Mouse (Mus musculus): Measurements from ENCODE around the gene Atxn7l3b. TPM values are rescaled to one million over a fixed set of nuclear protein-coding genes. Genes with fewer than 3 reads are reported as not detected.

Atxn7l3b gene
- total and polyA plus RNA-seq, 2 experiments from 2014 or later = 210 to 502 TPM

DNA sequence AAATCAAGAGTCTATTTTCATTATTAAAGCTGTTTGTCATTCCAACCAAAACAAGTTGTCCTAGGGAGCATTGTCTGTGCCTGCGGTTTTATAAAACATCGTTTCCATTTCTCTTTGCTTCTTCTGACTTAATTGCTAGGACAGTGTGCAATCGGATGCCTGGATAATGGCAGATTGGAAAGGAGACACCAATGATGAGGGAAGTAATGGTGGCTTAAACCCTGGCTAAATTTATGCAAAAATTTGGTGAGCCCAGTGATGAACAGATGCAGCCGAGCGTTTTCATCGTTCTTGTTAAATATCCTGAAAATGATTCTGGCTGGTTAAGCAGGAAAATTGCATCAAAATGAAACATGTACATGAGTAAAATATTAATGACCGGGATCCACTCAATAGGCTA, 28.6 kb downstream of the Atxn7l3b start:
- 55% methylated on average over 7 of the region's 7 CpGs for WGBS
- H3K4me1 ChIP-seq (ENCODE audit: insufficient read depth, low read length) = no peaks in the 10 kb centered on the region
- DNase-seq (ENCODE audit: low spot score) (no peak), ATAC-seq (ENCODE audit: low FRiP score) (no peak)
- no peak overlapping the region for H3K27ac ChIP-seq (ENCODE audit: low read depth, low read length)
- no peak overlapping the region for H3K4me3 ChIP-seq (ENCODE audit: low read depth, low read length)
- H3K9ac ChIP-seq (replicated peaks; ENCODE audit: low read length, poor library complexity, severe bottlenecking) = no peak overlapping the region
- no peak overlapping the region for H3K4me2 ChIP-seq (ENCODE audit: low read depth, low read length, poor library complexity, severe bottlenecking)
- H3K9me3 ChIP-seq (ENCODE audit: low read length) = no peaks in the 10 kb centered on the region
- TF ChIP-seq CTCF (IDR thresholded peaks at IDR 0.05) = no peak
- H3K27me3 ChIP-seq (ENCODE audit: insufficient read depth, low read length) = no peaks in the 10 kb centered on the region
- H3K36me3 ChIP-seq (ENCODE audit: insufficient read depth, low read length) = no peaks in the 10 kb centered on the region

DNA sequence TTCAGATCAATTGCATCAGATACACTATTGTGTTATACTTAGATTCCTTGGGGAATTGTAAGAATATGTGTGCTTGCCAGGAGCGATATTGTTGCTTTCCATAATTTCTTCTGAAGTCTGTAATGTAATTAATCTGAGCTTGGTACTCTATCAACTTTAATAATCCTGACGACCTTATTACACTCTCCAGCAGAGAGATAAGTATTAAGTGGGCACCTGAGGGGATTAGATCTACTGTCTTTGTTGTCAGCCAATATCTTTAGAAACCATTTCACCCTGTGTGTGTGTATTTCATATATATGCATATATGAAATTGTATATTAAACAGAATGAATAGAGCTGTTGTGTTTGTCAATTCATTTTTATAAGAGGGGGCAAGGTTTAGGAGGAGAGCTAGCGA, 29.0 kb downstream of the Atxn7l3b start:
- no peak for TF ChIP-seq CTCF (IDR thresholded peaks at IDR 0.05)
- Histone ChIP-seq H3K36me3 (ENCODE audit: insufficient read depth, low read length) (no peaks in the 10 kb centered on the region), H3K27me3 (ENCODE audit: insufficient read depth, low read length) (no peaks in the 10 kb centered on the region), H3K27ac (ENCODE audit: low read depth, low read length) (no peak overlapping the region), H3K4me1 (ENCODE audit: insufficient read depth, low read length) (no peaks in the 10 kb centered on the region), H3K4me2 (ENCODE audit: low read depth, low read length, poor library complexity, severe bottlenecking) (no peak overlapping the region), H3K9ac (replicated peaks; ENCODE audit: low read length, poor library complexity, severe bottlenecking) (no peak overlapping the region), H3K4me3 (ENCODE audit: low read depth, low read length) (no peak overlapping the region), H3K9me3 (ENCODE audit: low read length) (no peaks in the 10 kb centered on the region)
- ATAC-seq (ENCODE audit: low FRiP score) = no peak
- no peak for DNase-seq (ENCODE audit: low spot score)
- WGBS = 44% methylated on average over 3 of the region's 3 CpGs

DNA sequence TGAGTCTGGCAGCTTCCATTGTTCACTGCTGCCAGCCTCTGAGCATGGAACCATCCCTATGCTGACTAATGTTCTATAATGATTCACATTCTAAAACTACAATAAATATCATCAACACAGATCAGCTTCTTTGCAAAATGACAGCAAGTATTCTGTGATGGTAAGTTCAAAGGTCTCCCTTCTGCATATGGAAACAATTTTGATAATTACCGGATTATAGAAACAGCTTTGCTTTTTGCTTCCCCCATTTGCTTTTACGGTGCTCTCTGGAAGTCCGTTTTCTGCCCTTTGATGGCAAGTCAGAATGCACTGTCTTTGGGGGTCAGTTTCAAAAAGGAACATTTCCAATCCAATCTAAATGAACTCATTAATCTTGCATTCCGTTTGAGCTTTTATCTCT, 32.2 kb downstream of the Atxn7l3b start:
- Histone ChIP-seq H3K4me2 (ENCODE audit: low read depth, low read length, poor library complexity, severe bottlenecking) (no peak overlapping the region), H3K9ac (replicated peaks; ENCODE audit: low read length, poor library complexity, severe bottlenecking) (no peak overlapping the region), H3K9me3 (ENCODE audit: low read length) (no peaks in the 10 kb centered on the region), H3K27me3 (ENCODE audit: insufficient read depth, low read length) (no peaks in the 10 kb centered on the region), H3K4me3 (ENCODE audit: low read depth, low read length) (no peak overlapping the region), H3K36me3 (ENCODE audit: insufficient read depth, low read length) (no peaks in the 10 kb centered on the region), H3K27ac (ENCODE audit: low read depth, low read length) (no peak overlapping the region), H3K4me1 (ENCODE audit: insufficient read depth, low read length) (no peaks in the 10 kb centered on the region)
- ATAC-seq (ENCODE audit: low FRiP score) = no peak
- WGBS = 37% methylated on average over 4 of the region's 4 CpGs
- DNase-seq (ENCODE audit: low spot score) = no peak
- TF ChIP-seq CTCF (IDR thresholded peaks at IDR 0.05) = no peak

DNA sequence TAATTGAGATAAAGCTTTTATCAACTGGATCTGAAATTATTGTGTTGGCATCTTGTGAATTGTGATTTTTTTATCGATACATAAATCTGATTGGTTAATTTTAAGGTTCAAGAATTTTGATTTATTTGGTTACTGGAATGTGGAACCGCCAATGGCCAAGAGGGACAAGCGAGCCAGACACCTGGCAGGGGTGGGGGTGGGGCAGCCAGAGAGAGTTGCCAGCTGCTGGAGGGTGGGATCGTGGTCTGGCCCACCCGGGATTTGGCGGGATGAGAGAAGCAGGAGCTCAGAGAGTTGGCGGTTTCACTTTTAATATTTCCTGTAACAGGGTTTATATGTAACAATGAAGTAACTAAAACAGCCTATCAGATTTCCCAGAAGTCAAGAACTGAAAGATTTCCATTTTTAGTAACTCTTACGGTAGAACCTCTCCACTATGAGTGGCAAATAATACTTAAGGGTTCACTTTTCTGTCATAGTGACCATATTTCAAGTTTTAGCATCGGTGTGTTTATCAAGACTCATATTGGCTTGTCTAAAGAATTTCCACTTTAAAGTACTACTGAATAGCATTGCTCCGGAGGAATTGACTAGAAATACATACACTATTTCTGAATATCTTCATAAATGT, 35.1 kb downstream of the Atxn7l3b start:
- no peaks in the 10 kb centered on the region for H3K4me1 ChIP-seq (ENCODE audit: insufficient read depth, low read length)
- WGBS = 94% methylated on average over 10 of the region's 10 CpGs
- no peak overlapping the region for H3K9ac ChIP-seq (replicated peaks; ENCODE audit: low read length, poor library complexity, severe bottlenecking)
- no peak for DNase-seq (ENCODE audit: low spot score)
- no peaks in the 10 kb centered on the region for H3K36me3 ChIP-seq (ENCODE audit: insufficient read depth, low read length)
- H3K9me3 ChIP-seq (ENCODE audit: low read length) = no peaks in the 10 kb centered on the region
- no peak for TF ChIP-seq CTCF (IDR thresholded peaks at IDR 0.05)
- H3K4me3 ChIP-seq (ENCODE audit: low read depth, low read length) = no peak overlapping the region
- no peaks in the 10 kb centered on the region for H3K27me3 ChIP-seq (ENCODE audit: insufficient read depth, low read length)
- no peak for ATAC-seq (ENCODE audit: low FRiP score)
- H3K4me2 ChIP-seq (ENCODE audit: low read depth, low read length, poor library complexity, severe bottlenecking) = no peak overlapping the region
- H3K27ac ChIP-seq (ENCODE audit: low read depth, low read length) = no peak overlapping the region

DNA sequence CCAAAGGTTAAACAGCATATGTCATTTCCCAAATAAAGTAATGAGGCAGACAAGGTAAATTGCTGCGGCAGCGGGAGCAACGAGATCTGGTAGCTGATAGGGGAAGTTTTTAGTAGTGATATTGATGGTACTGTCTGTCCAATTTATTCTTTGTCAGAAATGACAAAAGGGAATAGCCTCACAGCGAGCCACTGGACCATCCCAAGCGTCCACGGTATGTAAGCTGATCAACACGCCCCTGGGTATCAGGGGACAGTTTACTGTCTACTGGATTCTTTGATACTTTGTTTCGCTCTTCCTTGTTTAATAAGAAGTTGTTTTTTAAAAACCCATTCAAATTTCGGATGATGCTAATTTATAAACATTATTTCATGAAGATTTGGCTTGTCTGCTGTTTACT, 44.7 kb downstream of the Atxn7l3b start:
- H3K36me3 ChIP-seq (ENCODE audit: insufficient read depth, low read length) = no peaks in the 10 kb centered on the region
- TF ChIP-seq CTCF (IDR thresholded peaks at IDR 0.05) = no peak
- no peak overlapping the region for H3K27ac ChIP-seq (ENCODE audit: low read depth, low read length)
- no peak overlapping the region for H3K4me2 ChIP-seq (ENCODE audit: low read depth, low read length, poor library complexity, severe bottlenecking)
- H3K9ac ChIP-seq (replicated peaks; ENCODE audit: low read length, poor library complexity, severe bottlenecking) = no peak overlapping the region
- ATAC-seq (ENCODE audit: low FRiP score) (no peak), DNase-seq (ENCODE audit: low spot score) (no peak)
- WGBS = 72% methylated on average over 9 of the region's 9 CpGs
- H3K27me3 ChIP-seq (ENCODE audit: insufficient read depth, low read length) = no peaks in the 10 kb centered on the region
- H3K4me1 ChIP-seq (ENCODE audit: insufficient read depth, low read length) = no peaks in the 10 kb centered on the region
- no peak overlapping the region for H3K4me3 ChIP-seq (ENCODE audit: low read depth, low read length)
- no peaks in the 10 kb centered on the region for H3K9me3 ChIP-seq (ENCODE audit: low read length)

DNA sequence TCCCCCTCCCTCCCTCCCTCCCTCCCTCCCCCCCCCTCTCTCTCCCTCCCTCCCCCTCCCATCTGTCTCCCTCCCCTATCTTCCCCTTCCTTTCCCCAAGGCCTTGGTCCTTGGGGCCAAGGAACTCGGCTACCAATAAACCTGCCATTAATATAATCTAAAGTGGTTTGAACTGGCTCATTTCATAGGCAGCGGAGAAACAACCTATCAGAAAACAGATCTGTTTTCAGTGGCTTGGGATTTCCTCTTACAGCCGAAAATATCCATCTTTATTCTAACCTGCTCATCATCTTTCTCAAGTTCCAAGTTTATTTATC, 45.2 kb downstream of the Atxn7l3b start:
- Histone ChIP-seq H3K9ac (replicated peaks; ENCODE audit: low read length, poor library complexity, severe bottlenecking) (no peak overlapping the region), H3K4me3 (ENCODE audit: low read depth, low read length) (no peak overlapping the region), H3K9me3 (ENCODE audit: low read length) (no peaks in the 10 kb centered on the region), H3K27me3 (ENCODE audit: insufficient read depth, low read length) (no peaks in the 10 kb centered on the region), H3K27ac (ENCODE audit: low read depth, low read length) (no peak overlapping the region), H3K36me3 (ENCODE audit: insufficient read depth, low read length) (no peaks in the 10 kb centered on the region), H3K4me1 (ENCODE audit: insufficient read depth, low read length) (no peaks in the 10 kb centered on the region), H3K4me2 (ENCODE audit: low read depth, low read length, poor library complexity, severe bottlenecking) (no peak overlapping the region)
- no peak for TF ChIP-seq CTCF (IDR thresholded peaks at IDR 0.05)
- ATAC-seq (ENCODE audit: low FRiP score) (no peak), DNase-seq (ENCODE audit: low spot score) (no peak)
- WGBS = 51% methylated on average over 3 of the region's 3 CpGs
